14 mouse cellular contexts compared by ENCODE assay signal in genomic region chr13:20430998-20431397, GRCm38 (mm10).
DNase-seq lines count a peak whose midpoint lies in the region; ATAC-seq lines count a peak whose summit lies in the region.
"Had no signal": no experiment of that assay in that cellular context is flagged by ENCODE, and none has a peak within 500 bp of the region (broad histone marks: within the 10 kb centered on the region; RNA-seq: fewer than 3 reads in every experiment).

No protein-coding gene starts in this region.

- DNase-seq in midbrain, embryonic 11.5 days (ENCODE audit: low spot score, missing footprints) = peak; percentile 69
- DNase-seq in midbrain, embryonic 10.5 days (ENCODE audit: low spot score) = no peak
- DNase-seq in telencephalon, adult 2 months (ENCODE audit: low read depth, low spot score) = peak; percentile 60
- no peak for DNase-seq in yolk sac, embryonic 10.5 days (ENCODE audit: low spot score)
- DNase-seq: adrenal gland, postnatal 10 days; heart, postnatal 4 days; kidney, adult 2 months; layer of hippocampus, adult 9-11 months; lung, embryonic 14.5 days; thymus, postnatal 4 days had no signal

- H3K27ac ChIP-seq in midbrain, embryonic 11.5 days (ENCODE audit: low read depth, low read length) = no peak overlapping the region
- H3K27ac ChIP-seq in midbrain, embryonic 10.5 days (replicated peaks) = no peak overlapping the region
- peak overlapping the region; percentile 56; the same call in 1 of the 2 replicates for H3K27ac ChIP-seq in hindbrain, embryonic 15.5 days (replicated peaks)
- 0 out of 2 replicates have a peak overlapping the region, but pooled peaks have one; percentile 26 for H3K27ac ChIP-seq in midbrain, embryonic 12.5 days (replicated peaks)

- no peaks in the 10 kb centered on the region for H3K9me3 ChIP-seq in midbrain, embryonic 11.5 days (ENCODE audit: control insufficient read depth, low read length)
- H3K9me3 ChIP-seq in midbrain, embryonic 10.5 days (replicated peaks) = no peaks in the 10 kb centered on the region
- no peaks in the 10 kb centered on the region for H3K9me3 ChIP-seq in hindbrain, embryonic 15.5 days
- no peaks in the 10 kb centered on the region for H3K9me3 ChIP-seq in midbrain, embryonic 12.5 days
- H3K9me3 ChIP-seq: megakaryocyte, embryonic 14.5 days had no signal

- H3K4me1 ChIP-seq in midbrain, embryonic 11.5 days (ENCODE audit: control insufficient read depth, insufficient read depth, low read length) = no peaks in the 10 kb centered on the region
- no peaks in the 10 kb centered on the region for H3K4me1 ChIP-seq in midbrain, embryonic 10.5 days
- H3K4me1 ChIP-seq in hindbrain, embryonic 15.5 days (replicated peaks) = no peaks in the 10 kb centered on the region; the same call in 1 of the 2 replicates
- H3K4me1 ChIP-seq in midbrain, embryonic 12.5 days = no peaks in the 10 kb centered on the region; the same call in 1 of the 2 replicates
- H3K4me1 ChIP-seq: megakaryocyte, embryonic 14.5 days had no signal

- 84% methylated on average over 6 of the region's 6 CpGs for WGBS in midbrain, embryonic 11.5 days
- 84% methylated on average over 6 of the region's 6 CpGs for WGBS in midbrain, embryonic 10.5 days
- WGBS in hindbrain, embryonic 15.5 days = 66% methylated on average over 6 of the region's 6 CpGs
- WGBS in midbrain, embryonic 12.5 days = 74% methylated on average over 6 of the region's 6 CpGs

- H3K9ac ChIP-seq in midbrain, embryonic 11.5 days (ENCODE audit: low read length) = no peak overlapping the region
- no peak overlapping the region for H3K9ac ChIP-seq in hindbrain, embryonic 15.5 days
- H3K9ac ChIP-seq in midbrain, embryonic 12.5 days (replicated peaks) = no peak overlapping the region
- H3K9ac ChIP-seq: lung, embryonic 14.5 days had no signal

- no peaks in the 10 kb centered on the region for H3K36me3 ChIP-seq in midbrain, embryonic 11.5 days (ENCODE audit: control insufficient read depth, insufficient read depth, low read length)
- no peaks in the 10 kb centered on the region for H3K36me3 ChIP-seq in midbrain, embryonic 10.5 days
- H3K36me3 ChIP-seq in hindbrain, embryonic 15.5 days = no peaks in the 10 kb centered on the region
- no peaks in the 10 kb centered on the region for H3K36me3 ChIP-seq in midbrain, embryonic 12.5 days

- no peaks in the 10 kb centered on the region for H3K27me3 ChIP-seq in midbrain, embryonic 11.5 days (ENCODE audit: control insufficient read depth, insufficient read depth, low read length)
- no peaks in the 10 kb centered on the region for H3K27me3 ChIP-seq in midbrain, embryonic 10.5 days (ENCODE audit: low read depth, poor library complexity, severe bottlenecking)
- no peaks in the 10 kb centered on the region for H3K27me3 ChIP-seq in hindbrain, embryonic 15.5 days
- H3K27me3 ChIP-seq in midbrain, embryonic 12.5 days = no peaks in the 10 kb centered on the region
- H3K27me3 ChIP-seq: megakaryocyte, embryonic 14.5 days had no signal

- no peak overlapping the region for H3K4me3 ChIP-seq in midbrain, embryonic 11.5 days (ENCODE audit: low read depth, low read length)
- no peak overlapping the region for H3K4me3 ChIP-seq in midbrain, embryonic 10.5 days
- H3K4me3 ChIP-seq in hindbrain, embryonic 15.5 days = no peak overlapping the region
- no peak overlapping the region for H3K4me3 ChIP-seq in midbrain, embryonic 12.5 days
- H3K4me3 ChIP-seq: megakaryocyte, embryonic 14.5 days had no signal

- no peak overlapping the region for H3K4me2 ChIP-seq in midbrain, embryonic 11.5 days
- no peak overlapping the region for H3K4me2 ChIP-seq in hindbrain, embryonic 15.5 days
- H3K4me2 ChIP-seq in midbrain, embryonic 12.5 days (replicated peaks) = no peak overlapping the region
- H3K4me2 ChIP-seq: lung, embryonic 14.5 days had no signal

- no peak for ATAC-seq in midbrain, embryonic 11.5 days (ENCODE audit: low FRiP score)
- ATAC-seq in hindbrain, embryonic 15.5 days (ENCODE audit: low FRiP score, low read depth) = no peak
- ATAC-seq in midbrain, embryonic 12.5 days (ENCODE audit: low FRiP score, low read depth) = no peak
- no peak for ATAC-seq in monocyte, adult 5-6 weeks (replicated peaks; ENCODE audit: insufficient number of reproducible peaks, low FRiP score, low TSS enrichment, poor library complexity, severe bottlenecking)

Comparison
In these comparisons a context has a peak if more than half of its experiments do, and no peak if none do; other contexts are left out.
1. DNase-seq: peak in midbrain, embryonic 11.5 days (single experiment) and telencephalon, adult 2 months (single experiment); none in midbrain, embryonic 10.5 days (single experiment) and yolk sac, embryonic 10.5 days (single experiment).
2. H3K27ac ChIP-seq: peak in hindbrain, embryonic 15.5 days (single experiment) and midbrain, embryonic 12.5 days (single experiment); none in midbrain, embryonic 11.5 days (single experiment) and midbrain, embryonic 10.5 days (single experiment).